Mouse (Mus musculus) neural tube, embryonic 10.5 days (tissue): ENCODE measurements at regions not wholly inside any gene's neighbourhood (a gene's known extent, or its start where the extent isn't known, plus 50 kb on each side); places are given as distances from the start of the nearest gene placed in this dataset.

Experiments used
- DNase-seq: peaks from one replicate; pipeline ENCODE4 v3.0.0-alpha.2; 2017; ENCODE audit warnings: low spot score; ENCODE audit errors: extremely low spot score

DNA sequence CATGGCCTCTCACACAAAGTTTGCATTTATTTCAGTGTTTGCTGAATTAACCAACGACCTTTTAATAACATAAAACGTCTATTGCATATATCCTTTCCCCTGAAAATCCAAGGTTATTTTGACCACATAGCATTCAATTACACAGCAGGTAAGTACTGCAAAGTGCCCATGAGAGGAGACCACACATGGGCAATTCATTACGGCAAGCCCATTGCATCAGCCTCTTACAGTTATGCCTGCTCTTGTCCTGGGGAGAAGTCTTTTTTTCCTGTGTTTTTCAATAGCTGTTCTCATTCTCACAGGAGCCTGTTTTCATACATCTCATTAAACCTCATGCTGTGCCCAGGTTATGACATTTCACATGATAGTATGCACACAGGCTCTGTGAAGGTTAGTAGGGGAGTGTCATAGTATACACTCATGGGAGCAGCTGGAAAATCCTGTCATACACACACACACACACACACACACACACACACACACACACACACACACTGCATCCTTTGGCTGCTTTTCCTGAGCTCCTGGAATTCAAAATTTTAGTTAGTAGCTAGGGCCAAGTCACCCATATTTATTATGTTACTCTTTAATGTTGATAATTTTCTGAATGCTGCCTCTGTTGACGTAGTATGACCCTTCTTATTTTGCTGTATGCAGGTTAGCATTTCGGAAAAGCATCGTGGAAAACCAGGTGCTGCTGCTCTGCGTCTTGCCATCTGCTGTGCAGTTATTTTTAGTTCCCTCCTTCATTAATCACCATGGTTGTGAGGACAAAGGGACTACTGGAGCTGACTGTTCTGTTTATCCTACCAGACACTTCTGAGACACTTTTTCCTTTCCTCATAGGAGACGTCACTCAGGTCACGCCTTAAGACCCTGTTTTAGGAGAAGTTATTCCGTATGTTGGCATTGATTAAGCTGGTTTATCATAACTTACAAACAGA, 483.6 kb downstream of the Bckdhb start:
- peak; percentile 32 for DNase-seq
